Mouse (Mus musculus): ENCODE measurements around the gene Grin1. TPM values are rescaled to one million over a fixed set of nuclear protein-coding genes. Genes with fewer than 3 reads are reported as not detected.
"Not testable (repeated sequence)": the region's sequence is repeated elsewhere in the genome, so short reads cannot be mapped to it uniquely, and the experiment has no call there.

Gene Grin1
- polyA plus RNA-seq, 1 experiment from 2014 or later, result 1.4 TPM

GRCm38 (mm10) chr2:25256443-25257109 lies 62.4 kb downstream of the Grin1 start:
- not testable (repeated sequence) for H3K27me3 ChIP-seq (replicated peaks; ENCODE audit: low read depth, poor library complexity, severe bottlenecking); H3K27ac ChIP-seq (replicated peaks); H3K9me3 ChIP-seq
- Histone ChIP-seq H3K4me3 (peak overlapping the region; percentile 99), H3K4me1 (peaks cover 20% of the 10 kb centered on the region), H3K36me3 (replicated peaks) (peaks cover 21% of the 10 kb centered on the region)
- peak; percentile 43 for DNase-seq (ENCODE audit: low spot score)
- WGBS, result 65% methylated on average over 12 of the region's 12 CpGs

- peak within 1 kb of the TSS; percentile 99 for H3K4me3 ChIP-seq
- peaks cover 20% of the 10 kb centered on the region for H3K4me1 ChIP-seq
- peak; percentile 95 for DNase-seq (ENCODE audit: low spot score)
- H3K27me3 ChIP-seq (replicated peaks; ENCODE audit: low read depth, poor library complexity, severe bottlenecking), result no peaks in the 10 kb centered on the region
- peaks cover 33% of the 10 kb centered on the region for H3K36me3 ChIP-seq (replicated peaks)
- H3K27ac ChIP-seq (replicated peaks), result peak within 1 kb of the TSS; percentile 93
- under 1% methylated on average over 39 of the region's 39 CpGs for WGBS
- no peaks in the 10 kb centered on the region for H3K9me3 ChIP-seq
Measured at GRCm38 (mm10) chr2:25255284-25255779, 63.7 kb downstream of the Grin1 start, which contains the start of gene Tmem203. Gene Tmem203, plus strand, starts transcription at chr2:25255439.

- WGBS, result 83% methylated on average over 1 of the region's 1 CpGs
- Histone ChIP-seq H3K4me3 (no peak overlapping the region), H3K9me3 (no peaks in the 10 kb centered on the region), H3K36me3 (replicated peaks) (peaks cover 63% of the 10 kb centered on the region), H3K27ac (replicated peaks) (no peak overlapping the region), H3K4me1 (peaks cover 20% of the 10 kb centered on the region), H3K27me3 (replicated peaks; ENCODE audit: low read depth, poor library complexity, severe bottlenecking) (no peaks in the 10 kb centered on the region)
- DNase-seq (ENCODE audit: low spot score), result no peak
Measured at GRCm38 (mm10) chr2:25252331-25252730, 66.7 kb downstream of the Grin1 start.

- Histone ChIP-seq H3K27me3 (replicated peaks; ENCODE audit: low read depth, poor library complexity, severe bottlenecking) (peaks cover 29% of the 10 kb centered on the region), H3K4me3 (no peak within 1 kb of the TSS), H3K9me3 (no peaks in the 10 kb centered on the region), H3K4me1 (peaks cover 19% of the 10 kb centered on the region), H3K27ac (replicated peaks) (no peak within 1 kb of the TSS), H3K36me3 (replicated peaks) (peaks cover 67% of the 10 kb centered on the region)
- DNase-seq (ENCODE audit: low spot score), result no peak
- 86% methylated on average over 10 of the region's 10 CpGs for WGBS
Measured at GRCm38 (mm10) chr2:25246183-25247072, 72.6 kb downstream of the Grin1 start, which contains the start of gene AL732309.1. Gene AL732309.1, minus strand, starts transcription at chr2:25246863.

GRCm38 (mm10) chr2:25244144-25244543 lies 74.8 kb downstream of the Grin1 start:
- DNase-seq (ENCODE audit: low spot score), result no peak
- H3K4me3 ChIP-seq, result no peak overlapping the region
- H3K36me3 ChIP-seq (replicated peaks), result peaks cover 44% of the 10 kb centered on the region
- H3K4me1 ChIP-seq, result peaks cover 33% of the 10 kb centered on the region
- peaks cover 44% of the 10 kb centered on the region for H3K27me3 ChIP-seq (replicated peaks; ENCODE audit: low read depth, poor library complexity, severe bottlenecking)
- no peaks in the 10 kb centered on the region for H3K9me3 ChIP-seq
- H3K27ac ChIP-seq (replicated peaks), result no peak overlapping the region
- WGBS, result 90% methylated on average over 4 of the region's 4 CpGs

- H3K27me3 ChIP-seq (replicated peaks; ENCODE audit: low read depth, poor library complexity, severe bottlenecking), result peaks cover 48% of the 10 kb centered on the region
- H3K27ac ChIP-seq (replicated peaks), result no peak overlapping the region
- no peaks in the 10 kb centered on the region for H3K9me3 ChIP-seq
- DNase-seq (ENCODE audit: low spot score), result no peak
- H3K4me3 ChIP-seq, result peak overlapping the region; percentile 69; the same call in 1 of the 2 replicates
- 78% methylated on average over 8 of the region's 8 CpGs for WGBS
- peaks cover 33% of the 10 kb centered on the region for H3K4me1 ChIP-seq
- peaks cover 36% of the 10 kb centered on the region for H3K36me3 ChIP-seq (replicated peaks)
Measured at GRCm38 (mm10) chr2:25243342-25243741, 75.6 kb downstream of the Grin1 start.

- peak; percentile 49 for DNase-seq (ENCODE audit: low spot score)
- WGBS, result 1% methylated on average over 59 of the region's 59 CpGs
- peaks cover 48% of the 10 kb centered on the region for H3K27me3 ChIP-seq (replicated peaks; ENCODE audit: low read depth, poor library complexity, severe bottlenecking)
Measured at GRCm38 (mm10) chr2:25242101-25242506, 76.9 kb downstream of the Grin1 start, which contains the start of the genes Rnf208 and Cysrt1. Gene Rnf208, plus strand, starts transcription at chr2:25242255. Gene Cysrt1, minus strand, starts transcription at chr2:25242452.

GRCm38 (mm10) chr2:25241438-25241775 lies 77.6 kb downstream of the Grin1 start:
- no peak for DNase-seq (ENCODE audit: low spot score)
- no peak overlapping the region; the same call in 1 of the 2 replicates for H3K27ac ChIP-seq (replicated peaks)

More at GRCm38 (mm10) chr2:25242101-25242506, 76.9 kb downstream of the Grin1 start, which contains the start of the genes Rnf208 and Cysrt1:
- H3K27ac ChIP-seq (replicated peaks), result peak within 1 kb of the TSS; percentile 72
- H3K36me3 ChIP-seq (replicated peaks), result peaks cover 23% of the 10 kb centered on the region
- H3K9me3 ChIP-seq, result no peaks in the 10 kb centered on the region
- peak within 1 kb of the TSS; percentile 69 for H3K4me3 ChIP-seq
- H3K4me1 ChIP-seq, result peaks cover 33% of the 10 kb centered on the region

More at GRCm38 (mm10) chr2:25241438-25241775, 77.6 kb downstream of the Grin1 start:
- H3K4me3 ChIP-seq, result peak overlapping the region; percentile 69
- H3K36me3 ChIP-seq (replicated peaks), result peaks cover 16% of the 10 kb centered on the region
- 19% methylated on average over 6 of the region's 6 CpGs for WGBS
- peaks cover 48% of the 10 kb centered on the region for H3K27me3 ChIP-seq (replicated peaks; ENCODE audit: low read depth, poor library complexity, severe bottlenecking)
- no peaks in the 10 kb centered on the region for H3K9me3 ChIP-seq
- H3K4me1 ChIP-seq, result peaks cover 36% of the 10 kb centered on the region

Other genes with a start within 250 kb of the Grin1 start
- gene Entpd8, start 238.9 kb downstream of the Grin1 start, polyA plus RNA-seq (2016; fragmentation: Nextera tagmentation; extraction: Ambion mirVana), result not detected in 2 replicates
- gene Noxa1, start 224.0 kb downstream of the Grin1 start, polyA plus RNA-seq (2016; fragmentation: Nextera tagmentation; extraction: Ambion mirVana), result 0.21 and 0.24 TPM in 2 replicates
- gene Nrarp, start 138.4 kb downstream of the Grin1 start, polyA plus RNA-seq (2016; fragmentation: Nextera tagmentation; extraction: Ambion mirVana), result 19.8 and 26.6 TPM in 2 replicates
- gene Tor4a, start 122.3 kb downstream of the Grin1 start, polyA plus RNA-seq (2016; fragmentation: Nextera tagmentation; extraction: Ambion mirVana), result 2.2 and 2.4 TPM in 2 replicates
- gene Nelfb, start 107.7 kb downstream of the Grin1 start, polyA plus RNA-seq (2016; fragmentation: Nextera tagmentation; extraction: Ambion mirVana), result 124 and 125 TPM in 2 replicates
- not detected in 2 replicates for gene Stpg3, start 104.5 kb downstream of the Grin1 start, polyA plus RNA-seq (2016; fragmentation: Nextera tagmentation; extraction: Ambion mirVana)
- gene Fam166a, start 100.4 kb downstream of the Grin1 start, polyA plus RNA-seq (2016; fragmentation: Nextera tagmentation; extraction: Ambion mirVana), result 0.74 and 1.4 TPM in 2 replicates
- 562 and 601 TPM in 2 replicates for gene Tubb4b, start 94.5 kb downstream of the Grin1 start, polyA plus RNA-seq (2016; fragmentation: Nextera tagmentation; extraction: Ambion mirVana)
- gene Slc34a3, start 84.8 kb downstream of the Grin1 start, polyA plus RNA-seq (2016; fragmentation: Nextera tagmentation; extraction: Ambion mirVana), result not detected in 2 replicates
- not detected in 2 replicates for gene Rnf224, start 82.4 kb downstream of the Grin1 start, polyA plus RNA-seq (2016; fragmentation: Nextera tagmentation; extraction: Ambion mirVana)
- gene Rnf208, start 76.9 kb downstream of the Grin1 start, polyA plus RNA-seq (2016; fragmentation: Nextera tagmentation; extraction: Ambion mirVana), result 15.1 and 16.4 TPM in 2 replicates
- gene Cysrt1, start 76.7 kb downstream of the Grin1 start, polyA plus RNA-seq (2016; fragmentation: Nextera tagmentation; extraction: Ambion mirVana), result 0.59 TPM in 1 of 2 replicates, not detected in the other
- gene AL732309.1, start 72.3 kb downstream of the Grin1 start, polyA plus RNA-seq (2016; fragmentation: Nextera tagmentation; extraction: Ambion mirVana), result 6.3 and 7.9 TPM in 2 replicates
- 15.2 and 18.3 TPM in 2 replicates for gene Tmem203, start 63.7 kb downstream of the Grin1 start, polyA plus RNA-seq (2016; fragmentation: Nextera tagmentation; extraction: Ambion mirVana)
- gene Tprn, start 56.6 kb downstream of the Grin1 start, polyA plus RNA-seq (2016; fragmentation: Nextera tagmentation; extraction: Ambion mirVana), result 8.0 and 9.0 TPM in 2 replicates
- 228 and 238 TPM in 2 replicates for gene Ssna1, start 46.7 kb downstream of the Grin1 start, polyA plus RNA-seq (2016; fragmentation: Nextera tagmentation; extraction: Ambion mirVana)
- gene Anapc2, start 46.7 kb downstream of the Grin1 start, polyA plus RNA-seq (2016; fragmentation: Nextera tagmentation; extraction: Ambion mirVana), result 147 and 151 TPM in 2 replicates
- gene Tmem210, start 31.0 kb downstream of the Grin1 start, polyA plus RNA-seq (2016; fragmentation: Nextera tagmentation; extraction: Ambion mirVana), result not detected in 2 replicates
- gene Lrrc26, start 29.3 kb downstream of the Grin1 start, polyA plus RNA-seq (2016; fragmentation: Nextera tagmentation; extraction: Ambion mirVana), result not detected in 2 replicates
- 50.4 and 51.9 TPM in 2 replicates for gene Man1b1, start 13.2 kb upstream of the Grin1 start, polyA plus RNA-seq (2016; fragmentation: Nextera tagmentation; extraction: Ambion mirVana)
- gene Dpp7, start 37.2 kb upstream of the Grin1 start, polyA plus RNA-seq (2016; fragmentation: Nextera tagmentation; extraction: Ambion mirVana), result 17.0 and 18.0 TPM in 2 replicates
- gene Uap1l1, start 46.5 kb upstream of the Grin1 start, polyA plus RNA-seq (2016; fragmentation: Nextera tagmentation; extraction: Ambion mirVana), result 8.5 and 11.4 TPM in 2 replicates
- 73.6 and 74.6 TPM in 2 replicates for gene Sapcd2, start 53.1 kb upstream of the Grin1 start, polyA plus RNA-seq (2016; fragmentation: Nextera tagmentation; extraction: Ambion mirVana)
- 0.14 TPM in 1 of 2 replicates, not detected in the other for gene Entpd2, start 76.7 kb upstream of the Grin1 start, polyA plus RNA-seq (2016; fragmentation: Nextera tagmentation; extraction: Ambion mirVana)
- gene Npdc1, start 80.2 kb upstream of the Grin1 start, polyA plus RNA-seq (2016; fragmentation: Nextera tagmentation; extraction: Ambion mirVana), result 38.3 and 40.3 TPM in 2 replicates
- not detected in 2 replicates for gene Fut7, start 104.1 kb upstream of the Grin1 start, polyA plus RNA-seq (2016; fragmentation: Nextera tagmentation; extraction: Ambion mirVana)
- gene Abca2, start 109.5 kb upstream of the Grin1 start, polyA plus RNA-seq (2016; fragmentation: Nextera tagmentation; extraction: Ambion mirVana), result 4.3 and 5.6 TPM in 2 replicates
- gene Clic3, start 137.7 kb upstream of the Grin1 start, polyA plus RNA-seq (2016; fragmentation: Nextera tagmentation; extraction: Ambion mirVana), result 0.60 and 1.4 TPM in 2 replicates
- 15.8 and 16.0 TPM in 2 replicates for gene Paxx, start 141.9 kb upstream of the Grin1 start, polyA plus RNA-seq (2016; fragmentation: Nextera tagmentation; extraction: Ambion mirVana)
- 0.18 TPM in 1 of 2 replicates, not detected in the other for gene Ptgds, start 150.9 kb upstream of the Grin1 start, polyA plus RNA-seq (2016; fragmentation: Nextera tagmentation; extraction: Ambion mirVana)
- gene Lcn12, start 174.7 kb upstream of the Grin1 start, polyA plus RNA-seq (2016; fragmentation: Nextera tagmentation; extraction: Ambion mirVana), result not detected in 2 replicates
- gene Fbxw5, start 181.6 kb upstream of the Grin1 start, polyA plus RNA-seq (2016; fragmentation: Nextera tagmentation; extraction: Ambion mirVana), result 87.9 and 92.2 TPM in 2 replicates
- gene C8g, start 182.5 kb upstream of the Grin1 start, polyA plus RNA-seq (2016; fragmentation: Nextera tagmentation; extraction: Ambion mirVana), result 6.1 and 6.7 TPM in 2 replicates
- 39.9 and 40.1 TPM in 2 replicates for gene Traf2, start 227.8 kb upstream of the Grin1 start, polyA plus RNA-seq (2016; fragmentation: Nextera tagmentation; extraction: Ambion mirVana)
- gene Edf1, start 238.7 kb upstream of the Grin1 start, polyA plus RNA-seq (2016; fragmentation: Nextera tagmentation; extraction: Ambion mirVana), result 310 and 316 TPM in 2 replicates